Mouse (Mus musculus) c-Kit-positive CD71-positive TER-119-positive erythroid progenitor cells, embryonic 14.5 days (primary cell): ENCODE data around the gene Guk1.
A peak's percentile ranks its signal among the peaks of the same experiment; 100 is the strongest.
"Not testable (repeated sequence)": the region's sequence is repeated elsewhere in the genome, so short reads cannot be mapped to it uniquely, and the experiment has no call there.

Experiments
- DNase-seq: peaks from one replicate; pipeline ENCODE4 v3.0.0-alpha.2; 2013; ENCODE audit warnings: low spot score

Guk1 gene

GRCm38 (mm10) chr11:59192059-59192386 is at the start of gene Guk1:
Guk1 (minus strand) TSS chr11:59192212.
- no peak for DNase-seq

GRCm38 (mm10) chr11:59239796-59240195 is 47.8 kb upstream of the Guk1 start:
- DNase-seq: no peak

- DNase-seq: no peak
Measured at GRCm38 (mm10) chr11:59239428-59239785, 47.4 kb upstream of the Guk1 start.

- DNase-seq: no peak
Measured at GRCm38 (mm10) chr11:59238525-59239427, 46.8 kb upstream of the Guk1 start.

- no peak for DNase-seq
Measured at GRCm38 (mm10) chr11:59232797-59233196, 40.8 kb upstream of the Guk1 start.

GRCm38 (mm10) chr11:59230144-59230760 is 38.2 kb upstream of the Guk1 start:
- DNase-seq: peak; percentile 56

- peak; percentile 95 for DNase-seq
Measured at GRCm38 (mm10) chr11:59228122-59228953, 36.3 kb upstream of the Guk1 start, which contains the start of gene Arf1. Arf1 (minus strand) TSS chr11:59228270.

- no peak for DNase-seq
Measured at GRCm38 (mm10) chr11:59227604-59228121, 35.7 kb upstream of the Guk1 start.

GRCm38 (mm10) chr11:59226787-59227603 is 35.0 kb upstream of the Guk1 start:
- no peak for DNase-seq

- DNase-seq: no peak
Measured at GRCm38 (mm10) chr11:59226251-59226650, 34.2 kb upstream of the Guk1 start.

- DNase-seq: no peak
Measured at GRCm38 (mm10) chr11:59225167-59225566, 33.2 kb upstream of the Guk1 start.

GRCm38 (mm10) chr11:59224470-59224869 is 32.5 kb upstream of the Guk1 start:
- DNase-seq: no peak

- DNase-seq: no peak
Measured at GRCm38 (mm10) chr11:59224025-59224424, 32.0 kb upstream of the Guk1 start.

GRCm38 (mm10) chr11:59222306-59222705 is 30.3 kb upstream of the Guk1 start:
- DNase-seq: no peak

GRCm38 (mm10) chr11:59221604-59222003 is 29.6 kb upstream of the Guk1 start:
- no peak for DNase-seq

- DNase-seq: peak; percentile 56
Measured at GRCm38 (mm10) chr11:59219064-59219463, 27.1 kb upstream of the Guk1 start.

GRCm38 (mm10) chr11:59218389-59218998 is 26.5 kb upstream of the Guk1 start:
- no peak for DNase-seq

GRCm38 (mm10) chr11:59216955-59217354 is 24.9 kb upstream of the Guk1 start:
- DNase-seq: no peak

- DNase-seq: no peak
Measured at GRCm38 (mm10) chr11:59212892-59213494, 21.0 kb upstream of the Guk1 start.

GRCm38 (mm10) chr11:59212320-59212719 is 20.3 kb upstream of the Guk1 start:
- not testable (repeated sequence) for DNase-seq

- DNase-seq: not testable (repeated sequence)
Measured at GRCm38 (mm10) chr11:59211561-59211960, 19.5 kb upstream of the Guk1 start.
